Mouse (Mus musculus): Measurements from ENCODE around the gene Olfr912.

Olfr912 gene

GRCm38 (mm10) chr9:38579878-38580277 lies at the start of gene Olfr912:
Gene Olfr912, plus strand, starts transcription at chr9:38580178.
- DNase-seq, result no peak

- no peak for DNase-seq
Measured at GRCm38 (mm10) chr9:38537549-38537948, 42.4 kb upstream of the Olfr912 start, which contains the start of gene Olfr910. Gene Olfr910, plus strand, starts transcription at chr9:38537849.

GRCm38 (mm10) chr9:38591056-38591455 lies 11.1 kb downstream of the Olfr912 start:
- DNase-seq, result no peak

GRCm38 (mm10) chr9:38592459-38592858 lies 12.5 kb downstream of the Olfr912 start, which contains the start of gene Olfr913:
Gene Olfr913, plus strand, starts transcription at chr9:38592759.
- DNase-seq, result no peak

GRCm38 (mm10) chr9:38604802-38605201 lies 24.8 kb downstream of the Olfr912 start, which contains the start of gene Olfr914:
Gene Olfr914, plus strand, starts transcription at chr9:38605102.
- no peak for DNase-seq

- DNase-seq, result no peak
Measured at GRCm38 (mm10) chr9:38632406-38632805, 52.4 kb downstream of the Olfr912 start.
